Mouse (Mus musculus) fat pad, adult 2 months (tissue): ENCODE measurements at regions not wholly inside any gene's neighbourhood (a gene's known extent, or its start where the extent isn't known, plus 50 kb on each side); places are given as distances from the start of the nearest gene placed in this dataset.
A peak's percentile ranks its signal among the peaks of the same experiment; 100 is the strongest.

ENCODE experiments used
- DNase-seq: peaks from one replicate; pipeline ENCODE4 v3.0.0-alpha.2; 2011; ENCODE audit warnings: low read depth, low spot score; ENCODE audit errors: extremely low read depth

DNA sequence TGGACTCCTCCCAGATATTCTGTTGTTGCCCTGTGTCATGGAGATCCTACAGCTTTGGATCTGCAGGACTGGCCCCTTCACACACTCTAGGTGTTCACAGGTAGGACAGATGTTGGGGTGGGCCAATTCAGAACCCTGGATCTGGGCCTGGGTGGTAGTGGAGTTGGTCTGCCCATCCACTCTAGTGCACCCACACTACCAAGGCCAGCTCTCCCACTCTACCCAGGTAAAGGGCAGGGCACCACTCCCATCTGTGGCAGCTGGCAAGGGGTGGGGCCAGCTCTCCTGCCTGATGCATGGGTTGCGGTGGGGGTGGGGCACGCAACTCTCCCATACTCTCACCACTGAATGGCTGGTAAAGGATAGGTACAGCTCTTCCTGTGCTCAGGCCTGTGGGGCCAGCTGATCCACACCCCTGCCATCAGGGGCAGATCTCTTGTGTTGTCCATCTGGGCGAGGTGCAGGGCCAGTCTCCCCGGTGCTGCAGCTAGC, 76.5 kb downstream of the Gja1 start:
- no peak for DNase-seq

DNA sequence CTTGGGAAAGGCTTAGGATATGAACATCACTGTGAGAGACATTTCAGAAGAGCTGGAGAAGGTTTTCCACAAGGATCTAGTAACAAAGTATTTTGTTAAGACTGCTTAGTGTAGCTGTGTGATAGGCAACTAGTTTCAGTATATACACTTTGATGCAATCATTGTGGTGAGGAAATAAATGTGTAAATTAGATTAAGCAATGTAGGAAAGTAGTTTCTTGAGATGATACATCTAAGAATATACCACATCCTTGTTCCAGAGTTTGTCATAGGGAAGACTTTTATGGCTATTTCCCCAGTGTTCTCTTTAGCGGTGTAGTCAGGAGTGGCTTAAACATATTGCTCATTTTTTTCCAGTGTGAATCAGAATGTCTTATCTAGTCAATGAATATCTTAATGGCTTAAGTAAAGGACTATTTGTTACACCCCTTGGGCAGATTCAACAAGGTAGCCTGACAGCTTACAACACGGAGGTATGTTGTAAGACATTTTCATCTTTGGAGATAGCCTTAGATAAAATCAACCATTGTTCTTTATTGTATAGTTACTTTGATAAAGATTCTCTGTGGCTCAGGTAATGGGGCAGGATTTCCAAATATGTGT, 78.8 kb downstream of the Gja1 start:
- DNase-seq, result peak; percentile 74

DNA sequence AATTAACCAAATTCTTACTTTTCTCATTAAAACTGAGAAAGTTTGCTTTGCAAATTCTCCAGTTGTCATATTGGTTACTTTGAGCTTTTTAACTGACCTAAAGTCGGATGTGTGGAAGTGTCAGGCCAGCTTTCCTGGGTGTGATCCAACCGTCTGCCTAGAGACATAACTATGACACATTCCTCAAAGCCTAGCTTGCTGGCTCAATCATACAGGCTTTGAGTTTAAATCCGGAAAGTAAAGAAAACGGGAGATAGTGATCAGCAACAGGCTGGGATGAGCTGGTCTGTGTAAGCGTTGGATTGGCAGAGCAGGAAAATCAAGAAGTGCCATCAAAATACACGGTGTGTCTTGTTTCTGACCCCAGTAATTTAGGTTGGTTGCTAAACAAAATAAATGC, 91.4 kb downstream of the Gja1 start:
- peak; percentile 58 for DNase-seq

DNA sequence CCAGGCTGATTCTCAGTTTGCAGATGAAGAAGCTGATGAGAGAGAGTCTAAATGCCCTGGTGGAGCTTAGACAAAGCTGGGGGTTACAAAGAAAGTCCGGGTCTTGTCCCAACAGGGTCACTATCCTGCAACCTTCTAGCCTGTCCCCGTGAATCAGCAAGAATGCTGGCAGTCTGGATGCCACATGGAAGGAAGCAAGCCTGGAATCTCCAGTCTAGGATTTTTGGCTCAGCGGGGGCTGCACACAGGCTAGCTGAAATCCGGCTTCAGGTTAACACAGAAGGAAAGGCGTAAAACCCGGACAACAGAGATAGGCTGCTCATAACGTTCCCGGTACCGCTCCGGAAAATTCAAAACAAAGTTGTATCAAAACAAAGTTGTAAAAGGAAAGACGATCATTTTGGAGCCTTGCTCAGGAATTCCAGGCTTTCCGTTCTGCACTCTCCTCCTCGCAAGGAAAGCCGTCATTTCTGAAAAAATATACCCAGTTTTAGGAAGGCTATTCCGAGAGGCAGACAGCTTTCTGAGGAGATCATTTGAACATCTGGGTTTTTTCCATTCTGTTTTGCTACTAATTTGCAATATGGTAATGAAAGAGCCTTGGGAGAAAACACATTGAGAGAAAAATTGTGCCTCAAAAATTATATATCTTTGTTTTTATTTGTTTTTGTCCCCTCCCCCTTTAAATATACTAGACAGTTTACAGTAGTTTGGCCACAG, 92.0 kb downstream of the Gja1 start:
- no peak for DNase-seq

DNA sequence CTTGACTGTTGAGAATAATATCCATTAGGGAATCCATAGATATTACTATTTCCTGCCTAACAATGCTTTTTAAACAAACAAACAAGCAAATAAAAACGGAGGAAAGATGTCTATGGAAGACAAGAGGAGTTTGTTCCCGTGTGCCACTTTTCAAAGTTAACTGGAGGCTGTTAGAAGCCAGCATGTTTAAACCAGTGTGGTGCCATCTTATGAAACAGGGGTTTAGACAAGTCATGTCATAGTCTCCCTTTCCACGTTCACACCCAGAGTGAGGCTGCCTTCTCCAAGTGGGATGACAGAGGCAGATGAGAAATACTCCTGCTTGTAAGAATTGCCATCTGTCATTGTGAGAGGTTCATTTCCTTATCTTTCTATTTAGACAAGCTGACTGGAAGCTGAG, 92.8 kb downstream of the Gja1 start:
- no peak for DNase-seq

DNA sequence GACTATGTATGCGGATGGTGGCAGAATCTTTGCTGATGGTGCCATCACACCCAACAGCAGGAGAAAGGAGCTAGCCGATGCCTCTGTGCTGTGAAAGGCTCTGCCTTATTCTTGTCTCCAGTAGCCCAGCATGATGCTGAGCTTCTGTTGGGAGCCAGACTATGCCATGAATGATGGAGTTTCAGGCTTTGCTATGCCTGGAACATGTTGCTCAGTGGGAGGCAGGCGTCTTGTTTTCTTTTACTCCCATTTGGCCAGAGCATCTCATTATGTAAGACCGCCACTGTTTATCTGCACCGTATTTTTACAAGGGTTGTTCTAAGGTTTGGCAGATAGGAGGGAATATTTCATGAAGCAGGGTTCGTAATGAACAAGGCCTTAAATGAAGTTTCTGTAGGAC, 97.8 kb downstream of the Gja1 start:
- no peak for DNase-seq

DNA sequence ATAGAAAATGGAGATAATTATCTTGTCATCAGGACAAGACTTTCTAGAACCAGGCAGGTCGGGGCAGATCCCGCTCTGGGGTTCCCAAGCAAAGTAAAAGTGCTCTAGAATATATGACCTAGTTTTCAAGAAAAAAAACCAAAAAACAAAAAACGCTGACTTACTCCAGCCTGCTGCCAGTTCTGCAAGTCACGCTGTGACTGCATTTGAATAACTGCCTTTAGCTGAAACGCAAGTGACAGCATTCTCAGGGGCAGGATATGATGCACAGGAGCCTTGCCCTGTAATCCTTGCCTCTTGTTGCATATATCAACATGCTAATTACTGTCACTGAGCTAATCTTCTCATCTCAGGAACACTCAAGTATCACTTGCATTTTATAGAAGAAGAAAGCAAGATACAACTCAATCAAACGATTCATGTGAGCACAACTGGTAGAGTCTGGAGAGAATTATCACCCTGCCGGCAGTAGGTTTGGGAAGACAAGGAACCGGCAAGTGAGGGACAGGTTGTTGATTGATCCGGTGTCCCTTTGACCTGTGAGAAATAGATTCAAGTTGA, 105.1 kb downstream of the Gja1 start:
- no peak for DNase-seq

DNA sequence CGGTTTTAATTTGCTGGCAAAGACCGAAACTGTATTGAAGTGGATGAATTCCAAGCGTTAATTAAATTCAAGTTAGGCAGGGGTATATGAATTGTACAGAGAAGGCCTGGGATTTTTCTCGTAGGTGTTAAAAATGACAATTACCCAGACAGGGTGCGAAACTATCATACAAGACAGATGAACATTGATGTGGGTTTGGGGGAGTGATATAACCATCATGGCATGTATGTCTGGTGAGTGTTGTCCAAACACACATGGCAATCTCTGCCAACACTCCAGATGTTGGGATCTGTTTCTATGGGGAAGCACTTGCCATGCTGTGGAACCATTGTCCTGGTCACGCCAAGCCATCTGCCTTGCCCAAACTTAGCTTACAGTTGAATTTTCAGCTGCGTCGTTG, 107.8 kb downstream of the Gja1 start:
- no peak for DNase-seq

DNA sequence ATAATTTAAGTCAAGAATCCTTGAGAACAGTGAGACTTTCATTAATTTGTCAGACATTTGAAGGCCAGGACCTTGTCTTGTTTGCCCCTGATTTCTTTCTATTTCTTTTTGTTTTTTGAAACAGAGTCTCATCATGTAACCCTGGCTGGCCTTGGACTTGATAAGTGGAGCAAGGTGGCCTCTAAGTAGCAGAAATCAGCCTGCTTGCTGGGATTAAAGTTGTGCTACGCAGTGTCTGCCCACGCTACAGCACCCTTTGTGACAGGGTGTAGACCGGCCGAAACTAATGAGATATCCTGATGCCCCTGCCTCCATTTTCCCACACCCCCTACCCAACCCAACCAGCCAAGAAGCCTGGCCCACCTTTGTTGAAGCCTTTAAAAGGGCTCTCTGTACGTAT, 108.6 kb downstream of the Gja1 start:
- no peak for DNase-seq

DNA sequence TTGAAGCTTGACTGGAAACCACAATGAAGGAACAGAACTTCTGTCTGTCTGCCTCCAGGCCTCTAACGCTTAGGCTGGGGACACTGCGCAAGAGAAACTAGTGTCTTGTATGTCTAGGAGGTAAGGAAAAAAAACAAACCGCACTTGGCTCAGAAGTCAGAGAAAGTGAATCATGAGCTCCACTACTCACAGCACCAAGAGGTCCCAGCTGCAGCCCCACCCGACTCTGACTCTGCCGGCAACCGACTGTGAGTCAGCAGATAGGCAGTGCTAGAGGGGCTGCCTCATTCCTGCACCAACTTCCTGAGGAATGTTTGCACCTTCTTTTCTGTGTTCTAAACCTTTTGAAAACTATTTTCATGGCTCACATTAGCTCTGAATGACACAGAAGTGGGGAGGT, 109.5 kb downstream of the Gja1 start:
- DNase-seq, result no peak

DNA sequence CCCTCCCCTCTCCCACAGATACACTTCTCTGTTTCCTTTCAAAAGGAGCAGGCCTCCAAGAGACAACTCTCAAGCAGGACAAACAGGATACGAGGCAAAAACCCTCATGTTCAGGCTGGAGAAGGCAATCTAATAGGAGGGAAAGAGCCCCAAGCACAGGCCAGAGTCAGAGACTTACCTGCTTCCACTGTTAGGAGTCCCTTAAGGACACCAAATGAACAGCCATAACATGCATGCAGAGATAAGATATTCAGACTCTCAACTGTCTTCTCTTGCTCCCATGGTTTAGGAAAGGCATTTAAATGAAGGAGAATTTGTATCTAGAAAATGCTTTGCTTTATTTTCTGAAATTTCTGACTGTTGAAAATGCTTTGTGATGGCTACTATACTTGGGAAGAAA, 116.3 kb downstream of the Gja1 start:
- DNase-seq, result no peak

DNA sequence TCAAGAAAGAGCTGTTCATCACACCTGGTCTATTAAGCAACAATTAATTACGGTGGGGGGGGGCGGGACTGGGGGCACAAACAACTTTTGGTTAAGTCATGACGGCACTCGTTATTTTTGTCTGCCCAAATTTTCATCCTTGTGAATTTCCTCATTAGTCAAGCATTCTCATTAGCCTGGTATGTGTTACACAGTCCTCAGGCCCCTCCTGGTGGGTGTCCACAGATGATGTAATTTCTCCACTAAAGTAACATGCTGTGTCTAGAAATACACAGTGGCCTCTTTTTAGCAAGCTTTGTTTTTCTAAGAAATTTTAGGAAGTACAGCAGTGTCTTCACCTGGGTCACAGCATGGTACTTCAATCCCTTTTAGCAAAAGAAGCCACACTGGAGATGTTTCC, 118.2 kb downstream of the Gja1 start:
- no peak for DNase-seq

DNA sequence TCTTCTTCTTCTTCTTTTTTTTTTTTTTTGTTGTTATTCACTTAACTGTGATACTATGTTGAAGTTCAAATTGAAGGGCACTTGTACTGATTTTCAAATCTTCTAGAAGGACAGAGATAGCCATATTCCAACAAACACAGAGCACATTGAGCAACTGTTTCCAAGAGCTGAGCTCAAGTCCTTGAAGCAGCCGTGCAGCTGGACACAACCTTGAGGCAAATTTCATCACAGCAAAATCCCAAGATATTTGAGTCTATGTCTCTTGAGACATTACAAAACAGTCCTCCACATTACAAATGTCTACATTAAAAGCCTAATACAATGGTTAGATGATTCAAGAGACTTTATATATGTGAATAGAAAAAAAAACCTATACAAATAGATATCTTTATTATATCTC, 141.9 kb downstream of the Gja1 start:
- DNase-seq, result peak; percentile 83

DNA sequence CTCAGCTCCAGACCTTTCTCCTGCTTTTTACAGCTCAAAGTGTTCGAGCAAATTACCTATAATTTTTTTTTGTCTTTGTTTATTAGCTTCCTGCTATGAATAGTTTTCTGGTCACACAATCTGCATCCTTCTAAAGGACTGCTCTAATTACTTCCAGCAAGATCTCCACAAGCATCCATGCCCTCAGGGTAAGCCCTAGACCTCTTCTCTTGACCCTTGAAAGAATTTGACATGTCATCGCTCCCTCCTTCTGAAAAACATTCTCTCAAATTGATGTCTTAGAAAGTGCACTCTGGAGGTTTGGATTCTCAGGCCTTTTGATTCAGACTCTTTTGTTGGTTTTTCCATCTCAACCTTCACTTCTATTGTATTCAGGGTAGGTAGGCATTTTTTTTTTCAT, 148.7 kb downstream of the Gja1 start:
- DNase-seq, result no peak

DNA sequence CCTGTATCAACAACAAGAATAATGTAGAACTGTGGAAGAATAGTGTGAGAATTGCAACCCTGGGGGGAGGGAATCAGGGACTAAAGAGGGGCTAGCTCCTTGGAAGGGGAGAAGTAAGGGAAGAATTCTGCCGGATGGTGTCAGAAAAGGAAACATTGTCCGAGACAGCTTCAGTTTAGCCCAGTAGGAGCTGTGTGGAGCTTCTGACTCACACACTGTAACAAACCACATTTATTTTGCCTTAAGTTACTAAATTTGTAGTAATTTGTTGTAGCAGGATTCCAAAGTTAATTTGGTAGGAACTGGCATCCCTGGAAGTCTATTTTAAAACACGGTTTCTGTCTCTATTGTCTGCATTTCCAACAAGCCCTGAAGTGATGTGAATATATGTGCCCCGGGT, 160.0 kb downstream of the Gja1 start:
- DNase-seq, result no peak

DNA sequence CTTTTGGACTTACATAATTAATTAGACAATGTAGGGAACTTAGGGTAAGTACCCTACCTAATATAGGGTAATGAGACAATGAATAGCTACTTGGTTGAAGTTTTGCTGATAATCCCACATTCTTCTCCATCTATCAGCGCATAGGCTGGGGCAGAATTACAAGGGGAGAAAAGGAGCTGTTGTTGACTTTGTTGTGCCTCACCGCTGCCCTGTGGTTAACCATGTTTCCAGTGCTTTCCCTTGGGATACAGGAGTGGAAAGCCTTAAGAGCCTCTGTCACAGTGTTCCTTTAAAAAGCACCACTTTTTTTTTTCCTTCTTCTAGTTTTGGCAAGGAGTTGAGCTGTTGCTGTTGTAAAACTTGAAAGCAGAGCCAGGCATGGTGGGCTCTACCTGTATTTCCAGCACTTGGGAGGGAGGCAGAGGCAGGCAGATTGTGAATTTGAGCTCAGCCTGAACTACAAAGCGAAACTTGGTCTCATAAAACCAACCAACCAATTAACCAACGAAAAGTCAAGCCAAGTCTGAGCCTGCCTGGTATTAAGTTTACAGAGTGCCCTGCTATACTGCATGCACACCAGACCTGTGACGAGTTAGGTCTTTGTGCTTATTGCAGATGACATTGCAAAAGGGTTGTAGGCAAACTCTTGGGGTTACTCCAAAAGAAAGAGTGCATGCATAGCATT, 162.8 kb downstream of the Gja1 start:
- DNase-seq, result no peak

DNA sequence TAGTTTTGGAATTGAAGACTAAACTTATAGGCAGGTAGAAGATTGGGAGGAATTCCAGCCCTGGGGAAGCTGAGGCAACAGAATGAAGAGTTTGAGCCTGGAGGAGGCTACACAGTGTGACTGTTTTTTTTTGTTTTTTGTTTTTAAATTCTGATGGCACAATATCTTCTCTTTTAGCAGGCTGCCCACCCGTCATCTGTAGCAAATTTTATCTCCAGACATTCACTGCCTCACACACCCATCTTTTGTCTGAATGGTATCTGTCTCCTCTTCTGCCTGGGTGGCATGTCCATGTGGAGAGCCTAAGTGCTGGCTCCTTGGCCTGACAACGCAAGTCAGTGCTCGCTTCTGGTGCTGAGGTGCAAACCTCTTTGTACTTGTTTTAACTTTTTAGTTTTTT, 165.0 kb downstream of the Gja1 start:
- no peak for DNase-seq

DNA sequence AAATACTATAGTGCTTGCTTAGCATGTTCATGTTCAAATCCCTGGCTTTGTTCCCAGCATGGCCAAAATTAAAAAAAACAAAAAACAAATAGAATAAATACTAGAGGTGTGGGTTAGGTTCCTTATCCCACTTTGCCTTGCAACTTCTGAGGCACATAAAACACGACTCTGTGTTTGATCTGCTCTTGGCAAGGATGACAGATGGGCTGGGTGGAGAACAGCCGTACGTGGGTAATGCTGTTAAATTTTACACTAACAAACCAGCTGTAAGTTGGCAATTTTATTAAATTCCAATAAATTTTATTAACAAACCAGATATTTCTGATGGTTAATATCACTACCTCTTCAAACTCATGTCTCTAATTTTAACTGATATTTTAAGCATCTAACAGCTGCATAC, 168.9 kb downstream of the Gja1 start:
- DNase-seq, result no peak

DNA sequence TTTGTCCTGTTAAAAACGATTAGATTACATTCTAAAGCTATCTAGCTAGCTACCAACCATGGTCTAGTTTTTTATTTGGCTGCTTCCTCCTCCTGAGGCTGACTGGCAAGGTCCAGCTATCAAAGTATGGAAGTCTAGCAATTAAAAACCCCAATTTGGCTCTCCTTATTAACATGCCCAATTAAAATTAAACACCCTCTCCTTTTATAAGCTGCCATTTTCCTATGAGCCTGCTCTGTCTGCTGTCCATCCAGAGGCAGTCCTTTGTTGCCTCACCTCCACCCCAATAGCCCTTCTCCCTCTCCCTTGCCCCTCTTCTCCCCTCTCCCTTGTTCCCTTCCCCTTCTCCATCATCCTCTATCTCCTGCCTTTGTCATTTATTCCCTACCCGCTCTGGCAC, 169.7 kb downstream of the Gja1 start:
- no peak for DNase-seq

DNA sequence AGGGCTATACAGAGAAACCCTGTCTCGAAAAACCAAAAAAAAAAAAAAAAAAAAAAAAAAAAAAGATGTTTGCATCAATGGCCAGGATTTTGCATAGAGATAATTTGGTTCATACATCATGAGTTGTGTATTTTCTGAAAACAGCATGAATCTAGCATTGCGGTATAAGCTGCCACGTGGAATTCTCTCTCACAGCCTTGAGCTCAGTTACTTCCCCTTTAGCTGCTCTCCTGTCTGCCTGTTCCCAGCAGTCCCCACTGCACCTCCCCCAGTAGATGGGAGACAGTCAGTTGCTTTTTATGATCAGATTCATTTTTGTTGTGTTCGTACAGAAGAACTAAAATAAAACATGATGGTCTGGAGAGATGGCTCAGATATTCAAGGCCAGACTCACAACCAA, 170.7 kb downstream of the Gja1 start:
- no peak for DNase-seq

DNA sequence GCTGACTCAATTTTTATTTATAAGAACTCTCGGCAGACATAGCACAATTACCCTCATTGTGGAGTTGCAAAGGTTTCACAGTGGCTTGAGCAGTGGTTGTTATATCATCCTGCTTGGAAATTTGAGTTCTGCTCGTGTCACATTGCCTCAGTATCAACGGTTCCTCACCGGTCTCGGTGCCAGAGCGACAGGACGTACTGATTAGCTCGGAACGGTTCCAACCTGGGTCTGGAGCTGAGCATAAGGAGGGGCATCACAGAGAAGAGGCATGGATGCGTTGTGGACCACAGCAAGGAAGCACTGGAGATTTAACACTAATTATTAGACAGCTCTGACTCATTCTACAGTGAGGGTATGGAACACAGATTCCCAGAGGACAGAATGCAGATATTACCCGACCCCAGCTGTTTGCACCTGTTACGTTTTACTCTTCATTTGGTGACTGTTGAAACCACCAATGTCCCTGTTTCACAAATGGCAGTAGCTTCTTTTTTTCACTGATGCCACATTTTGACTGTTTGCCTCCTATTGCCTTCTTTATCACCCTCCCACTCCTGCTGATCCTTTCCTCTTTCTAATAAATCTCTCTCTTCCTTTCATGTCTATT, 189.8 kb downstream of the Gja1 start:
- DNase-seq, result no peak

DNA sequence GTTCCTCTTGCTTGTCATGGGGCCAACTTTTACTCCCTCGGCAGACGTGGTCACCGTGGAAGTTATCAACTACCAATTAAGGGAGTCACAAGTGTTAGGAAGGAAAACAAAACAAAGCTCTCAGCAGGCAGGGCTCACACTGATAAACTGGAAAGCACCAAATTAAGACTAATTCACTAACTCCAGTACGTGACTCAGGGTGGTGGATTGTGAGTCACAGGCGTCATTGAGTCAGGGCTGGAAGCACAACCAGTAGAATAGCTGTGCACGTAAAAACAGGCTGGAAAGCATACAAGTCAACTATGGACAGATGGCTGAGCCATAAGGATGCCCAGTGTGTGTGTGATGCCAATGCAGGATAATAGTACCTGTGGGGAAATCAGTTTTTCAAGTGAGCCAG, 204.9 kb downstream of the Gja1 start:
- DNase-seq, result no peak
